Mouse (Mus musculus): ENCODE results near the gene Gfod2.
A peak's percentile ranks its signal among the peaks of the same experiment; 100 is the strongest.

Gene Gfod2

DNA sequence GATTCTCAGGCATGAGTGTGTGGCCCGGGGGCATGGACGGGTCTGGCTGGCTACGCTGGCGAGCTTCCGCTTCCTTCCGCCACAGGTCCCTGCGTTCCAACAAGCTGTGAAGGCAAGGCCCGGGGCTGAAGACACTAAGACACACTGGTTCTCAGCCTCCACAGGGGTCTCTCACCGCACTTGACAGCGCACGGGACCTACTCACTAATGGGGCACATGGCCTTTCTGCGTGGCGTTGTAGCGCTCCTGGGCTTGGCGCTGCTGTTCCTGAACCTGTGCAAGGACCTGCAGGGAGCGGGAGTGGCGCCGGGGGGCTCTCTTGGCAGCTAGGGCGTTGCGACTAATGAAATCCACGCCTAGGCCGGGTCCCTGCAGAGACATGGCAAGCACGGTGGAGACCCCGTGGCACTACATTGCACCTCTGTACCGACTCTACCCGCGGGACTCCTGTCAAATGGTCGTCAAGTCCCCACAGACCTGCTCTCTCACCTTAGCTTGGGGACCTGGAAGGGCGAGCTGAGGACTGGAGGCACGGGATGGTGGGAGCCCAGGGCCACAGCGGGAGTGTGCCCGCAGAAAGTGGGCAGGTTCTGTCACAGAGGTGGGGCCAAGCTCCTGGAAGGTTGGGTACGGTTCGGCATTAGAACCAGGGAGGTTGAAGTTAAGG is 54.2 kb downstream of the Gfod2 start:
- no peak for DNase-seq (ENCODE audit: low read depth, low spot score)

DNA sequence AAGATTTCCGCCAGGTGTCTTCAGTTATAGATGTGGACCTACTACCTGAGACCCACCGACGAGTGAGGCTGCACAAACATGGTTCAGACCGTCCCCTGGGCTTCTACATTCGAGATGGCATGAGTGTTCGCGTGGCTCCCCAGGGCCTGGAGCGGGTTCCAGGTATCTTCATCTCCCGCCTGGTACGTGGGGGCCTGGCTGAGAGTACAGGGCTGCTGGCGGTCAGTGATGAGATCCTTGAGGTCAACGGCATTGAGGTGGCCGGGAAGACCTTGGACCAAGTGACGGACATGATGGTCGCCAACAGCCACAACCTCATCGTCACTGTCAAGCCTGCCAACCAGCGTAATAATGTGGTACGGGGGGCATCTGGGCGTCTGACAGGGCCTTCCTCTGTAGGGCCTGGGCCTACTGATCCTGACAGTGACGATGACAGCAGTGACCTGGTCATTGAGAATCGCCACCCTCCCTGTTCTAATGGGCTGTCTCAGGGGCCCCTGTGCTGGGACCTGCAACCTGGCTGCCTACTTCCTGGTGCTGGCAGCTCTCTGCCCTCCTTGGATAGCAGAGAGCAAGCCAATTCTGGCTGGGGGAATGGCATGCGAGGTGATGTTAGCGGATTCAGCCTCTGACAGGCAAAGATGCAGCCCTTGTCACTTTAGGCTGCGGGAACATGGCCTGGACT is 55.6 kb downstream of the Gfod2 start:
- DNase-seq (ENCODE audit: low read depth, low spot score) = no peak

GRCm38 (mm10) chr8:105702001-105702401 is 56.5 kb downstream of the Gfod2 start:
- DNase-seq (ENCODE audit: low read depth, low spot score) = no peak

DNA sequence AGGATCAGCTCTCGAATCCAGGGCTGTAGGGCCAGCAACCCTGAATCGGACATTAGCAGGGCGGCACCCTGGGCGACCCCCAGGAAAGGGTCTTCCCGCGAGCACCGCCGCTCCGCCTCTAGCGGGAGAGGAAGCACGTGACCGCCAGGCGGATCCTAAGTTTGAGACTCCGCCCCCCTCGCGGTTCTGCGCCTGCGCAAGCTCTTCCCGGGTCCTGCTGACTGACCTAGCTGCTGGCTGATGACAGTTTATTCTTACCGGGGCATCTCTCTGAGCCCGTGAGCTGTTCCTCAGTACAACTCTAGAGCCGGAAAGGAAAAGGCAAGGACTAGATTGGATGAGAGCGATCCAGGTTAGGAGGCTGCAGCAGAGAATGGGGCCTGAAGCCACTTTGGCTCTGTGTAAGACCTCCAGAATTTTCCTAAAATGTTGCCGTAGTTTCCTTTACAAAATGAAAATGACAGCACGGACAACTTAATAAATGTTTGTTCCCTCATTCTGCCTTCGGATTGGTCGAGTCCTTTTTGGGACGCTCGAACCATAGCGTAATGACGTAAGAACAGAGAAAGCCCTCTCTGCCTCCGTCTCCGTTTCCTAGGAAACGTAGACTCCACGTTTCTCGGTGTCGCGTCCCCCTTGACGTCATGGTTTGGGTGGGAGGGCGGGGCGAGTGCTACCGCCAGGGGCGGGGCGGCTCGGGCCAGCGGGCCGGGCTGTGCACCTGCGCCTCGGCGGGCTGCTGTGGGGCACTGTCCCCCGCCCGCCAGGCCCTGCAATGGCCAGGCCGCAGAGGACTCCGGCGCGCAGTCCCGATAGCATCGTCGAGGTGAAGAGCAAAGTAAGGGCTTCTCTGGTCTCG is 57.3 kb downstream of the Gfod2 start, which contains the start of the genes Acd and Pard6a:
Acd (minus strand) TSS at position 137 of the 859 bp plus-strand sequence.
Pard6a (plus strand) TSS at position 183 of the 859 bp plus-strand sequence.
- peak; percentile 93 for DNase-seq (ENCODE audit: low read depth, low spot score)

DNA sequence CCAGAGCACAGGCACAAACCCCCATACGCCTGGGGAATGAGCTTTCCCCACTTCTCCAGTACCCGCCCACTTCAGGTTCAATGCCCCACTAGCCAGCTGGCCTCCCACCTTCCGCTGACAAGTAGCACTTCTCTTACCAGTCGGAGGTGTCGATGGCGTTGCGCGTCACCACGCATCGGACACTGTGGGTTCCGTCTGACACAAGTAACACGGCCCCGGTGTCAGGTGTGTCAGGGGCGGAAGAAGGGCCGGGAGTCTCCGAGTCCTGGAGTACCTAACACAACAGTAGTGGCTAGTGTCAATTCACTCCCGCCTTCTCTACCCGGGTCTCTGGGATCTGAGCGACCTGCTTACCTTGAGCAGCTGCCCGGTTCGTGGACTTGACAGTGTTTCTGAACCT is 57.9 kb downstream of the Gfod2 start:
- no peak for DNase-seq (ENCODE audit: low read depth, low spot score)

DNA sequence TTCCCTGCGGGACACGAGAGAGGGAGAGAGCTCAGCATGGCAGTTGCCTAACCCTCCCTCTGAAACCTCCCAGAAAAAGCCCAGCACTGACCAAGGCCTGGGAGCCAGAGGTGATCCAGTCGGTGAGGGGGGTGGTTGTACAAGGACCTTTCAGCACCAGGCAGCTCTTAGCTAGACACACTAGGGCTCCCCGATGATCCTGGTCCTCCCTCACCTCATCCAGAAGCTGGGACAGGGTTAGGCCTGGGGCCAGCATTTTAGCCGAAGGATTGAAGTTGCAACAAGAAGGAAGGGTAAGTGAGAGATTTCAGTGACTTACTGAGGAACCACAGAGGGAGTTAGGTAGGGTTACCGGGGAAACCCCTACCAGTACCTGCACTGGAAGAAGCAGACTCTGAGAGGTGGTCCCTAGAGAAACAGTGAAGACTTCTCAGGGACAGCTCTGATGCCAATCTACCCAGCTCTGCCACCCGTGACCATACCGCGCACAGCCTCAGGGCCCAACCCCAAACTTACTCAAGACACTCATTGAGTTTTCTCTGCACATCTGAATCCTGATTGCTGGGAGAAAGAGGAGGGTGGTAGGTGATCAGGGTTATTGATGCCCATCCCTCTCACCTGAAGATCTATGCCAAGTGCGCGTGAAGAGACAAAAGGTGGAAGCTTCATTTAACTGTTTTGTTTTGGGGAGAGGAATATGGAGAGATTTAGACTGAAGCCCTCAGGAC is 58.8 kb downstream of the Gfod2 start:
- no peak for DNase-seq (ENCODE audit: low read depth, low spot score)

DNA sequence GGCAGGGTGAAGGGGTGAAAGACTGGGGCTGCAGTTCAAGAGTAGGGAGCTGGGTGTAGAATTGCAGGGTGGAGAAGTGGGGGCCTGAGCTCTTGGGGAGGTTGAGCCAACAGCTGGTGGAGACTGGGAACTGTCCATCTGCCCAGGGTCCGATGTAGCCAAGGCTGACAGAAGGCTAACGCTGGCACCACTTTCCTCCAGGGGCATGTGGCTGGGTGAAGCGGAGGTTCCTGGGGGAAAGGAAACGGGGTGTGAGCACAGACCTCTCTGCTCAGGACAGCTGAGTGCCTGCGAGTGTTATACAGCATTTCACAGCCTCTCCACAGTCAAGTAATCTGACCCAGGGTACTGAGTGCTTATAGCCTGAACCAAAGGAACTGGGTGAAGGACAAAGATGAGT is 59.7 kb downstream of the Gfod2 start:
- DNase-seq (ENCODE audit: low read depth, low spot score) = no peak

GRCm38 (mm10) chr8:105697196-105697780 is 61.2 kb downstream of the Gfod2 start:
- no peak for DNase-seq (ENCODE audit: low read depth, low spot score)

GRCm38 (mm10) chr8:105695080-105695780 is 63.2 kb downstream of the Gfod2 start:
- DNase-seq (ENCODE audit: low read depth, low spot score) = no peak

GRCm38 (mm10) chr8:105694051-105694799 is 64.2 kb downstream of the Gfod2 start:
- DNase-seq (ENCODE audit: low read depth, low spot score) = no peak

DNA sequence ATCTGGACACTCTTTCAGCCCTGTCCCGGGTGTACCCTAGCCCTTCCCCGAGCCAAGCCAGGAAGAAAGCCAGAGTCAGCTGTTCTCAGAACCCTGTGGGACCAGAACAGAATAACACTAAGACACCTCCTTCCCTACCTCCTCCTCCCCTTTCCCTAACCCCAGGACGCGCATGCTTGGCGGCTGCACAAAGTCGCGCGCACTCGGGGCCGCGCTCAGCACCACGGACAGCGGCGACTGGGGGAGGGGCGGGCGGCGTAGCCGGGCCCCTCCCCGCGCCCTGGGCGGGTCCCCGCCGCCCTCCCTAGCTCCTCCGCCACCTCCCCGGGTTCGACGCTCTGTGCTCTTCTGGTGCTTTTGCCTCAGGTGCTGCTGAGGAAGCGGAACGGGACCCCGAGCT is 64.8 kb downstream of the Gfod2 start:
- peak; percentile 59 for DNase-seq (ENCODE audit: low read depth, low spot score)

DNA sequence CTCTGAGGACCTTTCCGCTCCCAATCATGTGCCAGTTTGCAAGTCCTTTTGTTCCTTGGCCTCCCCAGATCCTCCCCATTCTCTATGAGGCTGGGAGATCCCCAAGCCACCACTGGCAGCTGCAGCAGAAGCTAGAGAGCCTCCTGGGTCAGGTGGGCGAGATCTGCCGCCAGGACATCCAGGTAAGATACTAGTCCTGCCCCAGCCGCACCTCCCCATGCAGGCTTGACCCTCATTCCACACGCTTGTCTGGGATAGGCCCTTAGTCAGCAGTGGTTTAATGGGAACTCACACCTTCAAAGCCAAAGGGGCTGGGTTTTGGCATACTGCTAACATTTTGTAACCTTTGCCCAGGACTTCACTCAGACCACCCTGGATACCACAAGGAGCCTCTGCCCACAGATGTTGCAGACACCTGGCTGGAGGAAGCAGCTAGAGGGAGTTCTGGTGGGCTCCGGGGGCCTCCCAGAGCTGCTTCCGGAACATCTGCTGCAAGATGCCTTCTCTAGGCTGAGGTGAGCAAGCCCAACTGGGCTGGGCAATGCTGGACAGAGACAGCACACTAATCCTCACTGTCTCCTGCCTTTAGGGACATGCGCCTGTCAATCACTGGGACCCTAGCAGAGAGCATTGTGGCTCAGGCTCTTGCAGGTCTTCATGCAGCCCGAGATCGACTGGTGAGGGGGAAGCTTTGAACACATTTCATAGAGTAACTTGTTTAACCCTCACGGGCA is 65.8 kb downstream of the Gfod2 start:
- DNase-seq (ENCODE audit: low read depth, low spot score) = no peak

DNA sequence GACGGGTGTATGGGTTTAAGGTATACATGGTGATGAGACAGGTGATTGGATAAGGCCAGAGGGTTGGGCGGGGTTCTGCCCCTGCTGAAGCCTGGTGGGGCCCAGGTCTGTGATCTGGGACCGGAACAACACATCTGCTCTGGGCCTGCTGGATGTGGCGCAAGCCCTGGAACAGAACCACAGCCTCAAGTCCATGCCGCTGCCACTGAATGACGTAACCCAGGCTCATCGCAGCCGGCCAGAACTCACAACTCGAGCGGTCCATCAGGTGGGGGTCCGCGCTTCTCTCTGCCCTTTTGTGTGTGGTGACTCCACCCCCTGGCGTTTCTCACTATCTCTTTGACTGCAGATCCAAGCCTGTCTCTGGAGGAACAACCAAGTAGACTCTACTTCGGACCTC is 67.5 kb downstream of the Gfod2 start:
- DNase-seq (ENCODE audit: low read depth, low spot score) = no peak

- no peak for DNase-seq (ENCODE audit: low read depth, low spot score)
Measured at GRCm38 (mm10) chr8:105689983-105690360, 68.5 kb downstream of the Gfod2 start.

GRCm38 (mm10) chr8:105689256-105689982 is 69.0 kb downstream of the Gfod2 start:
- DNase-seq (ENCODE audit: low read depth, low spot score) = no peak

DNA sequence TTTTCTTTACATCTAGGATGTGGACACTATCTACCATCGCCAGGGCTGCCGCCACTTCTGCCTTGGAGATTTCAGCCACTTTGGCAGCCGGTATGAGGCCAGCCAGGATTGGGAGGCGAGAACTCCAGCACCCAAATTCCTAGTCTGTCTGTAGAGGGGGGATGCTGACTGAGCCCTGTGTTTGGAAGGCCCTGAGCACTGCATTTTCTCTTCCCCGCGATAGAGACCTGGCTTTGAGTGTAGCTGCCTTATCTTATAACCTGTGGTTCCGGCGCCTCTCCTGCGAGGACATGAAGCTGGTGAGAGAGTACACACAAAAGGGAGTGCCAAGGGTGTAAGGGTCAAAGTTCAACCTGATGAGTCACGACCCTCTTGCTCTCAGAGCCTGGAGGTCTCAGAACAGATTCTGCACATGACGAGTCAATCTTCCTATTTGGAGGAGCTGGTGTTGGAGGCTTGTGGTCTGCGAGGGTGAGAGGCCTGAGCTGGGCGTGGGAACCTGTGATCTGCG is 70.2 kb downstream of the Gfod2 start:
- DNase-seq (ENCODE audit: low read depth, low spot score) = no peak

GRCm38 (mm10) chr8:105687512-105687911 is 71.0 kb downstream of the Gfod2 start:
- no peak for DNase-seq (ENCODE audit: low read depth, low spot score)

GRCm38 (mm10) chr8:105686551-105686950 is 71.9 kb downstream of the Gfod2 start:
- no peak for DNase-seq (ENCODE audit: low read depth, low spot score)
